Mouse (Mus musculus) brain, embryonic 18.5 days (tissue): ENCODE data around the gene Tomm70a.

Source experiments
- DNase-seq: peaks from one replicate; pipeline ENCODE4 v3.0.0-alpha.2; 2012; ENCODE audit warnings: low read depth, low spot score

Gene Tomm70a

DNA sequence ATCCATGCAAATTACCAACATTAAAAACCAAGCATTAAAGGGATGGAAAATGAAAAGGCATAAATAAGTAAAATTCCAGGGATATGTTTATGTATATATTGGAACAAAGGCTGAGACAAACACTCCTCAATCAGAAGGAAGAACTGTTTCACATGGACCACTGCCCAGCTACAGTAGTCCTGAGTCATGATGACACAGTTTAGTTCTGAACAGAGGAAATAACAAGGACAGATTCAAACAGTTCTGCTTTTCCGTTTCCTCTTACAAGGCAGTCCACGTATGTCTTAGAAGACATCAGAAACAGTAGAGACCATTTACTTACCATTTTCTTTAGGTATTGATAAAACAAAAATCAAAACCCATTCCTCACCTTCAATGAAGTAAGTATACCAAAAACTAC is 68.0 kb downstream of the Tomm70a start:
- no peak for DNase-seq

DNA sequence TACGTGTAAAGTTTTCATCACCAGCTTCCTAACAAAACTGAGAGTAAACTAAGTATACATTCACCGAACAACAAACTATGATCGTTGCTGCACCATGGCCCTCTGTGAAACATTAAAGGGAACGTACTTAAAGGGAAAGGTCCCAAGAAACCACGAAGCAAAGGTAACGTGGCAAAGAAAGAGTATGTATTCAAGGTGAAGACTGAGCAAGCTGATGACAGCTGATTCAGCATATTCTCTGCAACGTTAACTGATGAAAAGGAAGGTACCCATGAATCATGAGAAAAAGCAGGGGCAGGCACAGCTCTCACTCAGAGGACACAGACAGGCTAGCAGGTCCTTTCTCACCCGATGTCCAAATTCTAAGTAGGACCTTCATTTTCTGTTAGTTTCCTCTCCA is 68.9 kb downstream of the Tomm70a start:
- DNase-seq: no peak

DNA sequence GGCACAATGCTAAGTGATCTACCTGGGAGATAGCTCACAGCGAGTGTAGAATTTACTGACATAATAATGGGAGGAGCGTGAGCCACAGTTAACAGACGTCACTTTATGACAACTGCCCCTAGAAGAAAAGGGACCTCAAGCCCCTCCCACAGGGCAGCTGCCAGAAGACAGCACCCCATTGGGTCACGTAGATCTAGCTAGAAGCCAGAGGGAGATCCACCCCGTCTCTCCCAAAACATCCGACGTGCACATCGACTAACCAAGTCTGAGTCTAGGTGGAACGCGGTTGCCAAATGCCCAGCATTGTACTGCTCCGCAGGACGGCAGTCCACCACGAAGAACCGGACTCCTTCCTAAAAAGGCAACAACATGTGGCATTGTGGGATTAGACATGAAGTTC is 69.7 kb downstream of the Tomm70a start:
- DNase-seq: no peak

DNA sequence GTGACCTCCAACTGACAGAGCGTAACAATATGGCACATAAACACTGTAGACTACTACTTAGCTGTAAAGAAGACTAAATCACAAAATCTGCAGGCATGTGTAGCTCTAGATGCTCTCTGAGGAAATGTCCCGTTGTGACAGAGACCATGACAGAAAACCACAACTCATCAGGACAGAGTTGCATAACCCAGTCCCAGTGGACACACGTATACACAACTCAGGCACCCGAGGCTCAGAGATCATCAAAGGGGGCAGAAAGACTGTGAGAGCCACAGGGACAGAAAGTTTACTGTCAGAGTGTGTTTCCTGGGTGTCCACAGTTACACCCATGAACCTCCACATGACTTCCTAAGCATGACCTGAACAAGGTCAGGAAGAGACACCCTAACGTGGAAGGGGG is 75.1 kb downstream of the Tomm70a start:
- DNase-seq: no peak

DNA sequence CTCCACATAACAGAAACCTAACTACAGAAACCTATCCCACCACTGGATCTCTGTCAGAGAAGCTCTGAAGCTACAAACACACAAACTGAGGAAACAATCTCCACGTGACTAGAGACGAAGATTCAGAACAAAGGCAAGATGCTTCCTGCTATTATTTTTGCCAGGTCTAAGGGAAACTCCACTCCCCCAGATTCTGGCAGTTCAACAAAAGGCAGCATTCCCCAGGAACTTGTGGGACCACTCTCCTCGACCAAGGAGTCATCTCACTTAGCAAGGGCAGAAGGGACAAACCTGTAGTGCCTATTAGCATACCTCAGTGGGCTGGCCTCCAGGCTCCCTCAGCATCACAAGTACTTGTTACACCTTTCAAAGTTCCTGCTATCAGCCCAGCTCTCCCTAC is 75.8 kb downstream of the Tomm70a start:
- no peak for DNase-seq
